8 mouse cellular contexts compared by ENCODE assay signal in the genomic region with DNA sequence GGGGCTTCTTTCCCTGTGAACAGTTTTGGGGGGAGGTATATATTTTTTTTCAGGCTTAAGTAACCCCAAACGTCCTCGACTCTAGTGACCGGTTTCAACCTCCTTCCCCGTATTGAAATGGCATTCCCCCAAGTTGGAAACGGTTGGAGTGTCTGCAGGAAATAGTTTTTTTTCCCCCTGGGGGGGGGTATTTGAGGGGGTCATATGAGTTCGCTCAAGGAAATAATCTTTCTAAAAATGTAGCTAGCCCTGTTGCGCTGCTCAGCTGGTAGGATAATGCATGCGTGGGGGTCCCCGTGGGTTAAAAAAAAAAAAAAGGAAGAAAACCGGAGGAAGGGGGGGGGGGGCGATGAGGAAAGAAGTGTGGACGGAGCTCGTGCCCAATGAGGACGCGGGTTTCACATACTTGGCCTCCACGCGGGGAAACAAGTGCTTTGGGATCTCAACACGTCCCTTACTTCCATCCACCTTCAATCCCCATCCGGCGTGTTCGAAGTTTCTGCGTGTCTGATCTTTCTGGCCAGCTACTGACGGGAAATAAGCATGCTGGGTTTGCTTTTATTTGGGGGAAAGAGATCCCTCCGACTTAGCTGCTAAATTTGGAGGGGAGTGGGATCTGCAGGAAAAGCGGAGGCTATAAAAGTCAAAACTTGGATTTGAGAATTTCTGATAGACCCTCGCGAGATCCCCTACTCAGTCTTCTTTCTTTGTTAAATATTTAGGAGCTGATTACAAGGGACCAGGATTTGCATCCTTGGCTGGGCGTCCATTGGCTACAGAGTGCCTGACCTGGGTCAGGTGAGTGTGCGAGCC. TPM values are rescaled to one million over a fixed set of nuclear protein-coding genes. Genes with fewer than 3 reads are reported as not detected.
A peak's percentile ranks its signal among the peaks of the same experiment; 100 is the strongest.
DNase-seq lines count a peak whose midpoint lies in the region; ATAC-seq and TF ChIP-seq lines count a peak whose summit lies in the region.

No protein-coding gene starts in this region.

- H3K4me3 ChIP-seq in gastrocnemius, adult 2 months = peak overlapping the region; percentile 96
- H3K4me3 ChIP-seq in forebrain, embryonic 16.5 days (replicated peaks; ENCODE audit: low read length) = peak overlapping the region; percentile 81
- peak overlapping the region; percentile 60 for H3K4me3 ChIP-seq in intestine, postnatal 0 days (ENCODE audit: low read depth, low read length)

- H3K4me2 ChIP-seq in forebrain, embryonic 16.5 days (ENCODE audit: low read length) = peak overlapping the region; percentile 66
- H3K4me2 ChIP-seq in intestine, postnatal 0 days (replicated peaks; ENCODE audit: low read depth) = peak overlapping the region; percentile 93

- no peaks in the 10 kb centered on the region for H3K36me3 ChIP-seq in forebrain, embryonic 16.5 days (ENCODE audit: control insufficient read depth, insufficient read depth)
- H3K36me3 ChIP-seq in intestine, postnatal 0 days (ENCODE audit: control insufficient read depth, insufficient read depth) = no peaks in the 10 kb centered on the region

- WGBS in forebrain, embryonic 16.5 days = under 1% methylated on average over 29 of the region's 29 CpGs
- 5% methylated on average over 24 of the region's 29 CpGs for whole genome bisulfite sequencing in intestine, postnatal 0 days

- ATAC-seq in forebrain, embryonic 16.5 days = no peak
- no peak for ATAC-seq in intestine, postnatal 0 days
- ATAC-seq in megakaryocyte progenitor cell, adult 5-6 weeks (replicated peaks; ENCODE audit: poor library complexity) = peak; percentile 19

- intact Hi-C loops in gastrocnemius, adult 2 months (cut with DNase I) = loop anchor here (2.0 to 5.0 kb wide), 2 partner anchors 29 to 94 kb away; a partner anchor contains a TSS

- peak overlapping the region; percentile 87 for H3K27ac ChIP-seq in gastrocnemius, adult 2 months
- H3K27ac ChIP-seq in forebrain, embryonic 16.5 days (ENCODE audit: low read length) = no peak overlapping the region
- no peak overlapping the region for H3K27ac ChIP-seq in intestine, postnatal 0 days (ENCODE audit: low read depth, low read length)

- H3K9me3 ChIP-seq in forebrain, embryonic 16.5 days (ENCODE audit: control insufficient read depth, low read length) = no peaks in the 10 kb centered on the region
- H3K9me3 ChIP-seq in intestine, postnatal 0 days (ENCODE audit: control insufficient read depth) = no peaks in the 10 kb centered on the region

- H3K9ac ChIP-seq in forebrain, embryonic 16.5 days (replicated peaks; ENCODE audit: low read depth, low read length) = peak overlapping the region; percentile 64
- peak overlapping the region; percentile 41 for H3K9ac ChIP-seq in intestine, postnatal 0 days (ENCODE audit: low read depth, low read length)

- peaks cover 17% of the 10 kb centered on the region for H3K4me1 ChIP-seq in forebrain, embryonic 16.5 days (replicated peaks; ENCODE audit: control insufficient read depth, insufficient read depth, low read length)
- H3K4me1 ChIP-seq in intestine, postnatal 0 days (replicated peaks; ENCODE audit: control insufficient read depth, insufficient read depth, low read length) = no peaks in the 10 kb centered on the region

- H3K27me3 ChIP-seq in forebrain, embryonic 16.5 days (replicated peaks; ENCODE audit: control insufficient read depth, insufficient read depth, low read length) = no peaks in the 10 kb centered on the region
- H3K27me3 ChIP-seq in intestine, postnatal 0 days (replicated peaks; ENCODE audit: control insufficient read depth, insufficient read depth, low read length) = no peaks in the 10 kb centered on the region

- no peak for TF ChIP-seq CTCF in gastrocnemius, adult 2 months (IDR thresholded peaks at IDR 0.05)
- TF ChIP-seq CTCF in intestine, postnatal 0 days (IDR thresholded peaks at IDR 0.05; ENCODE audit: low read depth) = no peak

- peak; percentile 39 for DNase-seq in gastrocnemius, adult 2 months
- DNase-seq in gastrocnemius, postnatal 25 days = no peak
- DNase-seq in adipocyte (ENCODE audit: low spot score) = peak; percentile 58
- peak; percentile 19 for DNase-seq in testis, postnatal 14 days (ENCODE audit: low spot score)
- no peak for DNase-seq in layer of hippocampus, adult 11-12 months (ENCODE audit: low spot score)

RNA-seq across cellular contexts. Expression of a gene that starts 0.8 kb away (rescaled TPM):
- 10 to 100 TPM; 14.1 to 21.3 TPM for total RNA-seq in gastrocnemius, adult 2 months (2021)
- total RNA-seq in gastrocnemius, postnatal 25 days (2021) = 10 to 100 TPM; 12.3 to 12.5 TPM
- polyA plus RNA-seq in forebrain, embryonic 16.5 days (2015; fragmentation: Nextera tagmentation; extraction: Ambion mirVana) = 15.0 and 18.2 TPM in 2 replicates
- polyA plus RNA-seq in intestine, postnatal 0 days (2015; fragmentation: Nextera tagmentation; extraction: Ambion mirVana) = 6.4 and 6.9 TPM in 2 replicates
- total RNA-seq in megakaryocyte progenitor cell, adult 5-6 weeks (2015) = 36.5 and 40.4 TPM in 2 replicates
- 76.6 and 90.4 TPM in 2 replicates for total RNA-seq in megakaryocyte progenitor cell, adult 5-6 weeks (2017)

RNA-seq across cellular contexts. Expression of a gene that starts 28.3 kb away (rescaled TPM):
- total RNA-seq in gastrocnemius, adult 2 months (2021) = 1 to 10 TPM; 7.4 to 9.4 TPM
- 1 to 10 TPM; 7.6 to 9.2 TPM for total RNA-seq in gastrocnemius, postnatal 25 days (2021)
- 11.7 and 12.0 TPM in 2 replicates for polyA plus RNA-seq in forebrain, embryonic 16.5 days (2015; fragmentation: Nextera tagmentation; extraction: Ambion mirVana)
- polyA plus RNA-seq in intestine, postnatal 0 days (2015; fragmentation: Nextera tagmentation; extraction: Ambion mirVana) = 30.1 and 30.2 TPM in 2 replicates
- 12.8 and 18.5 TPM in 2 replicates for total RNA-seq in megakaryocyte progenitor cell, adult 5-6 weeks (2015)
- total RNA-seq in megakaryocyte progenitor cell, adult 5-6 weeks (2017) = 18.5 and 21.8 TPM in 2 replicates

Comparison
In these comparisons a context has a peak if more than half of its experiments do, and no peak if none do; other contexts are left out.
1. DNase-seq: peak in gastrocnemius, adult 2 months (single experiment), adipocyte (single experiment) and testis, postnatal 14 days (single experiment); none in gastrocnemius, postnatal 25 days (single experiment) and layer of hippocampus, adult 11-12 months (single experiment).
2. Peak in every context shown above with its lines, with median percentiles within 50 percentile points of each other: H3K4me3 ChIP-seq.